Mouse (Mus musculus) stomach, postnatal 0 days (tissue): ENCODE measurements around the gene Eif2d.

Experiments
- CTCF ChIP-seq: IDR thresholded peaks from 2 replicates; pipeline ENCODE4 v1.5.1; 2016; ENCODE audit warnings: antibody characterized with exemption, low read depth, mild to moderate bottlenecking, moderate library complexity
- EP300 ChIP-seq: optimal IDR thresholded peaks from 2 replicates; pipeline ENCODE3; 2016; ENCODE audit warnings: antibody characterized with exemption

DNA sequence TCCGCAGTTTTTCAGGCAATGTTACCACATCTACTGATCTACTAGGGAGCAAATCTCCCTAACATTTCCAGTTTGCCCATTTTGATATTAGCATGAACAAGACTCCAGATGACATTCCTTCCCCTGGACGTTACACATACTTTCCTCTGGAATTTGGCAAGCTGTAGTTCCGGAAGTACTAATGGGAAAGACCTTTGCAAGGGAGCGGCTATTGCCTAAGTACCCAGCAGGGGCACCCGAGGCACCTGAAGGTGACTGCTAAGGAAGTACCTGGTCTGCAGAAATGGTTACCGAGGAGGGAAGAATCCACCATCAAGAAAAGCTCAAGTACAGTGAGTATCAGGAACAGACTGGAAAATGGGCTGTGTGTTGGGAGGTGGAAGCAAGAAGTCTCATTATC, 40.4 kb upstream of the Eif2d start:
- TF ChIP-seq CTCF (peak; percentile 72), EP300 (no peak)
